In genomic region chr12:3291849-3292248, GRCm38 (mm10) we compare ENCODE assay signal across 32 mouse cellular contexts. TPM values are rescaled to one million over a fixed set of nuclear protein-coding genes. Genes with fewer than 3 reads are reported as not detected.
DNase-seq lines count a peak whose midpoint lies in the region; ATAC-seq and TF ChIP-seq lines count a peak whose summit lies in the region.
"Had no signal": no experiment of that assay in that cellular context is flagged by ENCODE, and none has a peak within 500 bp of the region (broad histone marks: within the 10 kb centered on the region; RNA-seq: fewer than 3 reads in every experiment).

No protein-coding gene starts in this region.

- H3K27ac ChIP-seq in liver, embryonic 14.5 days = peak overlapping the region; percentile 72
- H3K27ac ChIP-seq in left cerebral cortex, adult 2 months = no peak overlapping the region
- H3K27ac ChIP-seq: embryonic facial prominence, embryonic 10.5 days; embryonic facial prominence, embryonic 15.5 days; forebrain, embryonic 15.5 days; gastrocnemius, adult 2 months; heart, adult 2 months; heart, embryonic 15.5 days; neural tube, embryonic 12.5 days; stomach, postnatal 0 days had no signal

- no peak overlapping the region for H3K4me3 ChIP-seq in liver, embryonic 14.5 days (ENCODE audit: insufficient read depth in 1 of 2, low read depth in 2 of 2, low read length in 2 of 2)
- no peak overlapping the region for H3K4me3 ChIP-seq in left cerebral cortex, adult 2 months
- H3K4me3 ChIP-seq: embryonic facial prominence, embryonic 10.5 days; embryonic facial prominence, embryonic 15.5 days; forebrain, embryonic 15.5 days; gastrocnemius, adult 2 months; heart, adult 2 months; heart, embryonic 15.5 days; myocyte; neural tube, embryonic 12.5 days had no signal

- TF ChIP-seq CTCF in liver, embryonic 14.5 days (IDR thresholded peaks at IDR 0.05; ENCODE audit: low read depth) = no peak
- no peak for TF ChIP-seq CTCF in left cerebral cortex, adult 2 months (IDR thresholded peaks at IDR 0.05)

- peak overlapping the region; percentile 47 for H3K4me2 ChIP-seq in liver, embryonic 14.5 days (ENCODE audit: low read depth)
- H3K4me2 ChIP-seq: embryonic facial prominence, embryonic 15.5 days; forebrain, embryonic 15.5 days; heart, embryonic 15.5 days; lung, embryonic 14.5 days; midbrain, embryonic 11.5 days; neural tube, embryonic 12.5 days had no signal

- peaks cover 3% of the 10 kb centered on the region for H3K36me3 ChIP-seq in liver, embryonic 14.5 days (replicated peaks; ENCODE audit: control insufficient read depth, insufficient read depth, low read depth)
- H3K36me3 ChIP-seq: heart, embryonic 15.5 days had no signal

- ATAC-seq in erythroid progenitor cell, adult 5-6 weeks (replicated peaks; ENCODE audit: low FRiP score, poor library complexity, severe bottlenecking) = peak; percentile 60
- ATAC-seq in liver, embryonic 14.5 days (ENCODE audit: insufficient read depth) = peak; percentile 59
- peak; percentile 80 for ATAC-seq in megakaryocyte-erythroid progenitor cell, adult 5-6 weeks (replicated peaks; ENCODE audit: low FRiP score, low TSS enrichment, poor library complexity, severe bottlenecking)
- ATAC-seq: forebrain, embryonic 15.5 days; hindbrain, embryonic 16.5 days had no signal

- H3K9ac ChIP-seq in liver, embryonic 14.5 days (replicated peaks) = 0 out of 2 replicates have a peak overlapping the region, but pooled peaks have one; percentile 23
- H3K9ac ChIP-seq: embryonic facial prominence, embryonic 15.5 days; forebrain, embryonic 15.5 days; heart, embryonic 15.5 days; lung, embryonic 14.5 days; neural tube, embryonic 12.5 days had no signal

- 72% methylated on average over 1 of the region's 1 CpGs for WGBS in liver, embryonic 14.5 days (ENCODE audit: insufficient replicate concordance)

- intact Hi-C loops in left cerebral cortex, postnatal 10 days (cut with DNase I) = no loop called here
- intact Hi-C loops in left cerebral cortex, adult 2 months (cut with DNase I) = no loop called here

- no peaks in the 10 kb centered on the region for H3K27me3 ChIP-seq in liver, embryonic 14.5 days (ENCODE audit: control insufficient read depth, insufficient read depth, low read length)
- H3K27me3 ChIP-seq: CH12.LX; embryonic facial prominence, embryonic 15.5 days; forebrain, embryonic 15.5 days; heart, embryonic 15.5 days; neural tube, embryonic 12.5 days had no signal

- peaks cover 71 to 83% of the 10 kb centered on the region in 2 experiments for H3K4me1 ChIP-seq in liver, embryonic 14.5 days (replicated peaks; ENCODE audit: control insufficient read depth in 2 of 2, insufficient read depth in 2 of 2, low read length in 1 of 2)
- H3K4me1 ChIP-seq: embryonic facial prominence, embryonic 10.5 days; embryonic facial prominence, embryonic 15.5 days; forebrain, embryonic 15.5 days; neural tube, embryonic 12.5 days had no signal

- DNase-seq in adrenal gland, adult 2 months = peak; percentile 42
- DNase-seq in adrenal gland, postnatal 4 days (ENCODE audit: low spot score in 2 of 2) = no peak
- DNase-seq in liver, embryonic 14.5 days (ENCODE audit: low read depth in 3 of 3, low spot score in 3 of 3) = peak in 2 of 3 experiments; percentile 45 to 56
- no peak for DNase-seq in left cerebral cortex, postnatal 10 days (ENCODE audit: extremely low spot score in 1 of 2, low spot score in 2 of 2)
- DNase-seq in left cerebral cortex, adult 2 months (ENCODE audit: extremely low spot score in 1 of 2, low spot score in 2 of 2) = no peak
- no peak for DNase-seq in cerebellum, adult 9-11 months
- DNase-seq: adrenal gland, postnatal 25 days; cerebellum, adult 18-20 months; cerebellum, postnatal 14 days; gastrocnemius, adult 2 months; gastrocnemius, postnatal 36 days; heart, adult 2 months; kidney, adult 18-20 months; kidney, postnatal 36 days; layer of hippocampus, postnatal 36 days; lung, embryonic 14.5 days; lung, postnatal 14 days; right cerebral cortex, postnatal 4 days; thymus, adult 2 months; thymus, postnatal 36 days had no signal

- TF ChIP-seq EP300 in liver, embryonic 14.5 days (IDR thresholded peaks at IDR 0.05; ENCODE audit: low read depth) = peak; percentile 43; the same call in 1 of the 2 replicates

- H3K9me3 ChIP-seq in liver, embryonic 14.5 days (ENCODE audit: control insufficient read depth, low read length) = no peaks in the 10 kb centered on the region
- H3K9me3 ChIP-seq: embryonic facial prominence, embryonic 15.5 days; heart, embryonic 15.5 days had no signal

RNA-seq across cellular contexts. Expression of gene Rab10, which starts 17.9 kb away (rescaled TPM):
- 100 to 1,000 TPM; 195 to 206 TPM for total RNA-seq in adrenal gland, adult 2 months (2021)
- polyA plus RNA-seq in adrenal gland, adult 2 months (2012; rRNA removed) = 60.6 and 65.6 TPM in 2 replicates
- total RNA-seq in adrenal gland, postnatal 4 days (2021) = 100 to 1,000 TPM; 164 to 167 TPM
- total RNA-seq in erythroid progenitor cell, adult 5-6 weeks (2015; ENCODE audit: low replicate concordance) = 110 and 132 TPM in 2 replicates
- 101 and 116 TPM in 2 replicates for total RNA-seq in erythroid progenitor cell, adult 5-6 weeks (2017; ENCODE audit: low replicate concordance)
- 19.9 and 28.7 TPM in 2 replicates for polyA plus RNA-seq in liver, embryonic 14.5 days (2012; rRNA removed)
- polyA plus RNA-seq in liver, embryonic 14.5 days (2014; fragmentation: Nextera tagmentation; extraction: Ambion mirVana) = 42.1 and 47.1 TPM in 2 replicates
- total RNA-seq in megakaryocyte-erythroid progenitor cell, adult 5-6 weeks (2014; fragmentation: Nextera tagmentation) = 71.0 and 79.4 TPM in 2 replicates
- total RNA-seq in megakaryocyte-erythroid progenitor cell, adult 5-6 weeks (2017) = 114 and 151 TPM in 2 replicates
- total RNA-seq in left cerebral cortex, postnatal 10 days (2021) = 100 to 1,000 TPM; 217 to 226 TPM
- 100 to 1,000 TPM; 132 to 134 TPM for total RNA-seq in left cerebral cortex, adult 2 months (2021)

Comparison
In these comparisons a context has a peak if more than half of its experiments do, and no peak if none do; other contexts are left out.
1. DNase-seq: peak in adrenal gland, adult 2 months (single experiment) and liver, embryonic 14.5 days (2 of 3); none in adrenal gland, postnatal 4 days (0 of 2), left cerebral cortex, postnatal 10 days (0 of 2), left cerebral cortex, adult 2 months (0 of 2) and cerebellum, adult 9-11 months (single experiment).
2. Peak in every context shown above with its lines, with median percentiles within 50 percentile points of each other: ATAC-seq.